ENCODE assay signal across 15 mouse cellular contexts in genomic region chr7:98419366-98419765, GRCm38 (mm10). TPM values are rescaled to one million over a fixed set of nuclear protein-coding genes. Genes with fewer than 3 reads are reported as not detected.
DNase-seq lines count a peak whose midpoint lies in the region; ATAC-seq and TF ChIP-seq lines count a peak whose summit lies in the region.
"Had no signal": no experiment of that assay in that cellular context is flagged by ENCODE, and none has a peak within 500 bp of the region (broad histone marks: within the 10 kb centered on the region; RNA-seq: fewer than 3 reads in every experiment).

No protein-coding gene starts in this region.

- 31% methylated on average over 5 of the region's 5 CpGs for WGBS in heart, embryonic 14.5 days
- 32% methylated on average over 5 of the region's 5 CpGs for WGBS in midbrain, embryonic 14.5 days
- 58% methylated on average over 5 of the region's 5 CpGs for WGBS in midbrain, embryonic 13.5 days
- 23% methylated on average over 5 of the region's 5 CpGs for WGBS in hindbrain, postnatal 0 days
- WGBS in limb, embryonic 12.5 days = 40% methylated on average over 5 of the region's 5 CpGs

- no peaks in the 10 kb centered on the region for H3K36me3 ChIP-seq in heart, embryonic 14.5 days (ENCODE audit: control insufficient read depth, insufficient read depth, low read length)
- no peaks in the 10 kb centered on the region for H3K36me3 ChIP-seq in midbrain, embryonic 14.5 days (ENCODE audit: control insufficient read depth, insufficient read depth, low read length)
- no peaks in the 10 kb centered on the region for H3K36me3 ChIP-seq in midbrain, embryonic 13.5 days
- H3K36me3 ChIP-seq in hindbrain, postnatal 0 days (ENCODE audit: insufficient read depth, low read length) = no peaks in the 10 kb centered on the region
- no peaks in the 10 kb centered on the region for H3K36me3 ChIP-seq in limb, embryonic 12.5 days
- H3K36me3 ChIP-seq: embryonic facial prominence, embryonic 13.5 days; liver, embryonic 15.5 days had no signal

- DNase-seq in heart, adult 9 months (ENCODE audit: low spot score in 2 of 2) = no peak
- peak; percentile 39 for DNase-seq in midbrain, embryonic 14.5 days
- peak; percentile 63 for DNase-seq in hindbrain, postnatal 0 days (ENCODE audit: low spot score)
- DNase-seq in spleen, postnatal 4 days (ENCODE audit: low spot score in 2 of 2) = no peak
- DNase-seq: cerebellum, adult 8-10 months; layer of hippocampus, postnatal 36 days; spleen, adult 18-20 months; thymus, adult 2 months had no signal

- ATAC-seq in heart, embryonic 14.5 days (ENCODE audit: insufficient number of reproducible peaks, insufficient read depth, low FRiP score, low read depth) = no peak
- no peak for ATAC-seq in midbrain, embryonic 14.5 days (ENCODE audit: low FRiP score, low TSS enrichment)
- ATAC-seq in midbrain, embryonic 13.5 days = no peak
- no peak for ATAC-seq in hindbrain, postnatal 0 days
- no peak for ATAC-seq in limb, embryonic 12.5 days (ENCODE audit: insufficient number of reproducible peaks, insufficient read depth, low FRiP score, low TSS enrichment, low read depth)

- no peaks in the 10 kb centered on the region for H3K9me3 ChIP-seq in heart, embryonic 14.5 days (ENCODE audit: control insufficient read depth, low read length)
- H3K9me3 ChIP-seq in midbrain, embryonic 14.5 days (ENCODE audit: control insufficient read depth, low read length) = no peaks in the 10 kb centered on the region
- no peaks in the 10 kb centered on the region for H3K9me3 ChIP-seq in midbrain, embryonic 13.5 days
- no peaks in the 10 kb centered on the region for H3K9me3 ChIP-seq in hindbrain, postnatal 0 days (ENCODE audit: low read length)
- no peaks in the 10 kb centered on the region for H3K9me3 ChIP-seq in limb, embryonic 12.5 days
- H3K9me3 ChIP-seq: embryonic facial prominence, embryonic 13.5 days; liver, embryonic 15.5 days had no signal

- no peak overlapping the region for H3K4me2 ChIP-seq in heart, embryonic 14.5 days (ENCODE audit: low read length)
- no peak overlapping the region for H3K4me2 ChIP-seq in midbrain, embryonic 14.5 days (ENCODE audit: low read length)
- H3K4me2 ChIP-seq in midbrain, embryonic 13.5 days (replicated peaks) = no peak overlapping the region
- no peak overlapping the region for H3K4me2 ChIP-seq in hindbrain, postnatal 0 days (ENCODE audit: low read depth, low read length)
- H3K4me2 ChIP-seq in limb, embryonic 12.5 days = peak overlapping the region; percentile 4; the same call in 1 of the 2 replicates
- H3K4me2 ChIP-seq: embryonic facial prominence, embryonic 13.5 days; liver, embryonic 15.5 days had no signal

- peak overlapping the region; percentile 32 to 63; a peak in 1 of 4 replicates for H3K27ac ChIP-seq in heart, embryonic 14.5 days (replicated peaks in 1 of 2; ENCODE audit: control insufficient read depth in 1 of 2, insufficient read depth in 1 of 2, low read depth in 2 of 2, low read length in 2 of 2)
- H3K27ac ChIP-seq in midbrain, embryonic 14.5 days (replicated peaks; ENCODE audit: low read depth, low read length) = no peak overlapping the region
- no peak overlapping the region for H3K27ac ChIP-seq in midbrain, embryonic 13.5 days
- H3K27ac ChIP-seq in hindbrain, postnatal 0 days = no peak overlapping the region
- peak overlapping the region; percentile 62; the same call in 1 of the 2 replicates for H3K27ac ChIP-seq in limb, embryonic 12.5 days
- H3K27ac ChIP-seq: embryonic facial prominence, embryonic 13.5 days; liver, embryonic 15.5 days had no signal

- no peak overlapping the region for H3K4me3 ChIP-seq in heart, embryonic 14.5 days (ENCODE audit: control insufficient read depth in 1 of 2, insufficient read depth in 1 of 2, low read depth in 1 of 2, low read length in 2 of 2)
- H3K4me3 ChIP-seq in midbrain, embryonic 14.5 days (replicated peaks; ENCODE audit: low read depth, low read length) = no peak overlapping the region
- H3K4me3 ChIP-seq in midbrain, embryonic 13.5 days (replicated peaks) = no peak overlapping the region
- no peak overlapping the region for H3K4me3 ChIP-seq in hindbrain, postnatal 0 days (ENCODE audit: low read length)
- no peak overlapping the region for H3K4me3 ChIP-seq in limb, embryonic 12.5 days (replicated peaks)
- H3K4me3 ChIP-seq: embryonic facial prominence, embryonic 13.5 days; liver, embryonic 15.5 days had no signal

- TF ChIP-seq CTCF in hindbrain, postnatal 0 days (IDR thresholded peaks at IDR 0.05; ENCODE audit: low read depth) = no peak

- H3K27me3 ChIP-seq in heart, embryonic 14.5 days (ENCODE audit: control insufficient read depth, insufficient read depth, low read length) = no peaks in the 10 kb centered on the region
- no peaks in the 10 kb centered on the region for H3K27me3 ChIP-seq in midbrain, embryonic 14.5 days (ENCODE audit: control insufficient read depth, insufficient read depth, low read length)
- no peaks in the 10 kb centered on the region for H3K27me3 ChIP-seq in midbrain, embryonic 13.5 days
- H3K27me3 ChIP-seq in hindbrain, postnatal 0 days (ENCODE audit: insufficient read depth, low read length) = no peaks in the 10 kb centered on the region
- H3K27me3 ChIP-seq in limb, embryonic 12.5 days = no peaks in the 10 kb centered on the region
- H3K27me3 ChIP-seq: embryonic facial prominence, embryonic 13.5 days; liver, embryonic 15.5 days had no signal

- H3K4me1 ChIP-seq in heart, embryonic 14.5 days (ENCODE audit: control insufficient read depth in 2 of 2, insufficient read depth in 2 of 2, low read length in 2 of 2) = peaks cover 33 to 36% of the 10 kb centered on the region in 2 experiments
- H3K4me1 ChIP-seq in midbrain, embryonic 14.5 days (ENCODE audit: control insufficient read depth, insufficient read depth, low read length) = no peaks in the 10 kb centered on the region
- H3K4me1 ChIP-seq in midbrain, embryonic 13.5 days (replicated peaks) = peaks cover 8% of the 10 kb centered on the region
- 0 out of 2 replicates have a peak, but pooled peaks cover 5% of the 10 kb centered on the region for H3K4me1 ChIP-seq in hindbrain, postnatal 0 days (ENCODE audit: insufficient read depth, low read length)
- peaks cover 30% of the 10 kb centered on the region for H3K4me1 ChIP-seq in limb, embryonic 12.5 days (replicated peaks)

- no peak overlapping the region for H3K9ac ChIP-seq in heart, embryonic 14.5 days (ENCODE audit: low read length)
- no peak overlapping the region for H3K9ac ChIP-seq in midbrain, embryonic 14.5 days (replicated peaks; ENCODE audit: low read length)
- H3K9ac ChIP-seq in midbrain, embryonic 13.5 days (replicated peaks) = no peak overlapping the region
- no peak overlapping the region for H3K9ac ChIP-seq in hindbrain, postnatal 0 days (replicated peaks; ENCODE audit: low read length)
- H3K9ac ChIP-seq in limb, embryonic 12.5 days (replicated peaks) = peak overlapping the region; percentile 34; the same call in 1 of the 2 replicates
- H3K9ac ChIP-seq: embryonic facial prominence, embryonic 13.5 days; liver, embryonic 15.5 days had no signal

RNA-seq across cellular contexts. Expression of gene Gucy2d, which starts 20.9 kb away (rescaled TPM):
- 0.13 TPM in 1 of 2 replicates, not detected in the other for polyA plus RNA-seq in heart, embryonic 14.5 days (2014; fragmentation: Nextera tagmentation; extraction: Ambion mirVana)
- polyA plus RNA-seq in midbrain, embryonic 14.5 days (2014; fragmentation: Nextera tagmentation; extraction: Ambion mirVana) = 0.18 TPM in 1 of 2 replicates, not detected in the other
- polyA plus RNA-seq in midbrain, embryonic 13.5 days (2015; fragmentation: Nextera tagmentation; extraction: Ambion mirVana) = not detected in 2 replicates
- total RNA-seq in hindbrain, postnatal 0 days (2014; rRNA removed) = 0.18 TPM in 1 of 2 replicates, not detected in the other
- polyA plus RNA-seq in hindbrain, postnatal 0 days (2015; fragmentation: Nextera tagmentation; extraction: Ambion mirVana) = 0.18 and 0.20 TPM in 2 replicates
- 0.08 TPM in 1 of 2 replicates, not detected in the other for polyA plus RNA-seq in limb, embryonic 12.5 days (2016; fragmentation: Nextera tagmentation; extraction: Ambion mirVana)
- total RNA-seq: hematopoietic stem cell, adult 5-6 weeks; layer of hippocampus, postnatal 36 days; megakaryocyte progenitor cell, adult 5-6 weeks had no signal
- polyA plus RNA-seq: embryonic facial prominence, embryonic 13.5 days; liver, embryonic 15.5 days had no signal

RNA-seq across cellular contexts. Expression of gene Tsku, which starts 58.2 kb away (rescaled TPM):
- polyA plus RNA-seq in heart, embryonic 14.5 days (2014; fragmentation: Nextera tagmentation; extraction: Ambion mirVana) = 5.7 and 6.5 TPM in 2 replicates
- 8.2 and 10.3 TPM in 2 replicates for polyA plus RNA-seq in midbrain, embryonic 14.5 days (2014; fragmentation: Nextera tagmentation; extraction: Ambion mirVana)
- polyA plus RNA-seq in midbrain, embryonic 13.5 days (2015; fragmentation: Nextera tagmentation; extraction: Ambion mirVana) = 6.7 and 7.2 TPM in 2 replicates
- 37.6 and 48.8 TPM in 2 replicates for total RNA-seq in hindbrain, postnatal 0 days (2014; rRNA removed)
- 9.4 and 11.1 TPM in 2 replicates for polyA plus RNA-seq in hindbrain, postnatal 0 days (2015; fragmentation: Nextera tagmentation; extraction: Ambion mirVana)
- 15.4 and 16.7 TPM in 2 replicates for polyA plus RNA-seq in limb, embryonic 12.5 days (2016; fragmentation: Nextera tagmentation; extraction: Ambion mirVana)
- total RNA-seq: hematopoietic stem cell, adult 5-6 weeks; megakaryocyte progenitor cell, adult 5-6 weeks had no signal

Comparison
In these comparisons a context has a peak if more than half of its experiments do, and no peak if none do; other contexts are left out.
1. H3K27ac ChIP-seq: peak in heart, embryonic 14.5 days (2 of 2) and limb, embryonic 12.5 days (single experiment); none in midbrain, embryonic 14.5 days (single experiment), midbrain, embryonic 13.5 days (single experiment) and hindbrain, postnatal 0 days (single experiment).
2. DNase-seq: peak in midbrain, embryonic 14.5 days (single experiment) and hindbrain, postnatal 0 days (single experiment); none in heart, adult 9 months (0 of 2) and spleen, postnatal 4 days (0 of 2).